Mouse (Mus musculus) lung, adult 18-20 months (tissue): ENCODE measurements at regions not wholly inside any gene's neighbourhood (a gene's known extent, or its start where the extent isn't known, plus 50 kb on each side); places are given as distances from the start of the nearest gene placed in this dataset.

Experiments used
- DNase-seq, 2 experiments: peaks; one replicate each; pipeline ENCODE4 v3.0.0; 2022; ENCODE audit warnings: mixed read lengths in 2 of 2

DNA sequence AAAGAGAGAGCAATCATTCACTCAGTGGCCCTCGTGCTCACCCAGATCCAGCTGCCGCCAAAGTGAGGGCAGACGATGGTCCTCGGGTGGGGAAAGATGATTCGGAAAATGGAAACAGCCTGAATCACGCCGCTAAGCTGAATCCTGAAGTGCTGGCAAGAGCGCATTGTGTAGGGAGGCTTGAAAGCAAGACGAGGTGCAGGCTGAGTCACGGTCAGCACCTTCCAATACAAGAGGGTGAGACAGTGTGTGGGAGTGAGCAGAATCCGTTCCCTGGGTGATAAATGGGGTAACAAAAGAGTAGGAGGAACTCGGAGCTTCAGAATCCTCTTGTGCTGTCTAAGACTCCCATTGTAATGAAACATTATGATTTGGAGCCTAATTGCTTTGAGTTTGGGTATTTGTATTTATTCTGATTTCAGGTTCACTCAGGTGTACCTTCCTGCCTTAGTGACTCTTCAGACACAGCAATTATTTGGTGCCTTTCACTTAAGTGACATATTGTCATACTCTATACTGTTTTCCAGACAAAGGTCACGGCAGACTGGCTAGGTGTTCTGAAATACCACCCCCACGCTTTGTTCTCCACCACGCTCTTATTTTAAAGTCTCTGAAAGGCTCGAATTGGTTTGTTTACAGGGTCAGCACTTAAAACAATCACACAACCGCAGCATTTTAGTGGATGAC, 70.0 kb downstream of the Mbip start:
- DNase-seq = peak; percentile 49 to 64

DNA sequence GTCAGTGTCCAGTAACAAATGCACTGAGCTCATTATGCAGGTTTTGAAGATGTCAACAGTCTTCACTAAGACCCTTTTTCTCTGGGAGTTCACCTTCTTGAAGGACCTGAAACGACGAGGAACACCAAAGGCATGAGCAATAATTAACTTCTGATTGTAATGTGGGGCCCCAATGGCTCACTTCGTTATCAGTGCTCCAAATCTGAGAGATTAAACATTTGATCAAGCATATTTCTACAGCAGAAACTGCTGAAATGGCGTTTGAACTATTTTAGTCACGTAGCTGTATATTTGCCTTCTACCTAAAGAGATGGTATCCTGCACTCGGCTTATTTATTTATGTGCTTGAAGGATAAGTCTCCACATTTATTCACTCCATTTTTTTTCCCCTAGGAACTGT, 80.6 kb downstream of the Mbip start:
- no peak for DNase-seq

DNA sequence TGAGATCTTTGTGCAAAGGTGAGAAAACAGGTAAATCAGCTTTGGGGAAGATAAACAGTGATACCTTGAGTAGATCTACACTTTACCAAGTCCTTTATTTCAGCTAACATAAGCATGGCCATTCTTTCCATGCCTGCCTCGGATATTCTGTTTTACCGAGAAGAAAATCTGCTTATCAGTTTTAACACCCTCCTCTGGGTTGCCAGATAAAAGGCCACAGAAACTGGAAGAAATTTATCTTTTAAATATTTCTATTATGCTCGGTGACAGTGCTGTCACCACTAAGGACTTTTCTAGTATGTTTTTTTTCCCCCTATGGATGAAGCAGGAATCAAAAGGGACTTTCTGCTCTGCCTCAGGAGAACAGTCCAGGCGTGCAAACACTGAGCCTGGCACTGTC, 84.2 kb downstream of the Mbip start:
- no peak for DNase-seq

DNA sequence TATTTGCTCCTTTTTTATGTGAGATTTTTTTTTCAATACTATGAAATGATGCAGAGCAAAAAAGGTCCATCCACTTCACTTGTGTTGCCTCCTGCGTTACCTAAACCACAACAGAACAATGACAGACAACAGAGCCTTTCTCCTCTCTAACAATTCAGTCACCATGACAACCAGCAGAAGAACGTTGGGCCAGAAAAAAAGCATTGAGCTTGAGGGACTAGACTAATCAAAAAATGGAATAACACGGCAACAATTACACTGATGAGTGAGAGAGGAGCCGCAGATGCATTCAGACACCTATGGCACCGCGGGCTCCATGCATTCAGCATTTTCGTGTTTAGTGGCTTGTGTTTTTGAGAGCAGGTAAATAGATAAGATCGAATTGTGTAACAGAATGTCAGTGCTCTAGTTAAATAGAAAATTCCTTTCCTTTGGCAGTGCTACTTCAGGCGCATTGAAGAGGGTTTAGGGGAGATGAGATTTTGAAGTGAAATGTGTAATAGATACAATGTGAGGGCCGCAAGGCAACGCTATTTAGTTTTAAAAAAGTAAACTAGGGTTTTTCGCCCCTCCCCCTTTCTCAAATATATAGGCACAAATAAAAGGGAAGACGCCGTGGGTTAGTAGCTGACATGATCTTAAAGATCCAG, 87.2 kb downstream of the Mbip start:
- DNase-seq = no peak

DNA sequence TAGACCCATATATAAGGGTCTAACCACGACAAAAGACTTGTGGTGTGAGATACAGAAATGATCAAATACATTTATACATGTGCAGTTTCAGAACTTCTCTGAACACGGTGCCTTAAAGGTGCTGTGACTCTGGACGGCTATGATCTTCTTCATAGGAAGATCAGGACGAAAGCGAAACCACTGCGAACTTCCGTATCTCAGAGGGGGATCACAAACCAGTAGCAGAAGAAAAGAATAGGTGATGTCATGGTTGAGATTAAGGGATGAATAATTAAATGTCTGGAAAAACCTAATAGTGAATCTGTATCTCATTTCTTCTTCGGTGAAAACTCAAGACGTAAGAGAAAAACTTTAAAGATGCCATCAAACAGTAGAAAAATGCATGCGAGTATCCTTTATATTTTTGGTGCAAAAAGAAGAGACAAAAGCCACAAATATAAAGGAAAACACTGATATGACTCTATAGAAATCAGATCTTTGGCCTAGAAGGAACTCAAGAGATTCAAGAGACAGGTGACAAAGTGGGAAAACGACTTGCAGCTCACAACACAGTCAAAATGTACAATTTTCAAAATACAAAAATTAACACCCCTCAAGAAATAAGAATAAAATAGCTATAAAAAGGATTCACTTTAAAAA, 89.3 kb downstream of the Mbip start:
- no peak for DNase-seq

DNA sequence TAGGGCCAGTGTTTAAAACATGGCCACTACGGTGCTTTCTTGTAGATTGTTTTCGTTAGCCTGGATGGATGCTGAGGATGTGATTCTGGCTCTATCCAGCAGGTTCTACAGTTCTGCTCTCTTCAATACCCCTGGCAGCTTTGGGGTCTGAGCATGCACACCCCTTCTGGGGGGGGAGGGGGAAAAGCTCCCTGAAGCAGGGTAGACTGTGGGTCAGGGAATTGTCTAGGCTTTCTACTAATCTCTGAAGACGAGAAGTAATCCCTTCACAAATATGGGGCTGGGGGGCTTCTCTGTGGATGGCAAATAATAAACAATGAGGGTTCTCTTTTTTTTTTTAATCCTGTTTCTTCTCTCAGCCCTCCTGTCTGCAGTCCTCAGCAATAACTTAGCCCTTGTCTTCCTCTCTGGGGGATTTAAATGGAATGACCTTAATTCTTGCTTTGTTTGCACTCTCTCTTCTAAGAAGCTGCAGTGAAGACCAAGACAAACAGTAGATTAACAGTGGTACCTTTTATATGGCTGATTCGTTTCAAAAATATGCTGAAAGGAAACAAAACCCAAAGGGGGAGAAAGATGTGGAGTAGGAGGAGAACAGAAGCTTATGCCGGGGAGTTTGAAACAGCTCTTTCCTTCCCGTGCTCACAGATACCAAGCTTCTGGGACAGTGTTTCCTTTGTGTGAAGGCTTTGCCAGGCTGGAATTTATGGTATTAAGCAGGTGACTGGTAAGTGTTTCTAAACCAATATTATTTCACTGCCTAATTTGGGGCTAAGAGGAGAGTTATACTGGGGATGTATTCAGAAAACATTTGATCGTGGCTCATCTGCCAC, 92.9 kb downstream of the Mbip start:
- DNase-seq = no peak

DNA sequence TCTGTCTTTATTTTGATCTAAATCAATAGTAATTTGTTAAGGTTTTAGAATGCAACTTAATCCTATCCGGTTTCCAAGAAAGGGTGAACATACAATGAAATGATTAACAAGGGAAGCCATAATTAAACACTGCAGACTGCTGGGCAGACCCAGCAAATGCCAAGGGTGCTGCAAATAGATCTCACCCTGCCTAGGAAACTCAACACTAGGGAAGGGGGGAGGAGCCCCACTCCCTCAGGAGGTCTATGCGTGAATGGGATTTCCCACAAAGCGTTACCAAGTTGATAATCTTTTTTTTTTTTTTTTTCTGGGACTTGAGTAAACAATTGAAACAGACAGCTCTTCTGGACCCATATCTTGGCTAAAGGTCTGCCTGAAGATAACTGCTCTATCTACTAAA, 95.4 kb downstream of the Mbip start:
- DNase-seq = no peak

DNA sequence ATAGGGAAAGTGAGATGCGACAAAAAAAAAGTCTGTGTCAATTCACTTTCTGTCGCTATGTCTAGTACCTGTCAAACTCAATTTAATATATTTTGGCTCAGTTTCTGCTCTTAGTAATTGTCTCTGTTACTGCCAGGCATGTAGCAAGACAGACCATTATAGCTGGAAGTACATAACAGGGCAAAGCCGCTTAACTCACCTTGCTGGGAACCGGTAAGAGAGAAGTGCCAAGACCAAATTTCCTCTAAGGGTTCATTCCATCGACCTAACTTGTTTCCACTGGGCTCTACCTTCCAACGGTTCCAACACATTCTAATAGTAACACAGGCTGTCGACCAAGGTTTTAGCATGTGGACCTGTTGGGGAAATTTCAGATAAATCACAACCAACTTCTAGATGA, 99.3 kb downstream of the Mbip start:
- DNase-seq = no peak

DNA sequence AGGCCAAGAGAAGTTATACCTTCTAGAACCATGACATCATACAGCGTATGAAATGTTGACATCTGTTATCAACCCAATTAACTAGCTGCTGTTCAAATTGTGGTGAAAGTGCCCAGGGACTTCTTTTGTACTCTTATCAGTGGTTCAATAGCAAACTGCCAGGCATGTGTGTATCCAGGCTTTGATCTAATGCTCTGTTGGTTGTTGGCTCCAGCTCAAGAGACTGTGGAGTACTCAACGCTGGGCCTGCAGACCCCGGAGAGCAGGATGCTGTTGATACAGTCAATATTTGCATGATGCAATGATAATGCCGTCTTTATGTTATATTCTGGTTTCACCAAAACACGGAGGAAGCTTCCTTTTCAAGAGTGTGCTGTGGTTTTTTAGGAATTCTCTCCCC, 102.9 kb downstream of the Mbip start:
- no peak for DNase-seq

DNA sequence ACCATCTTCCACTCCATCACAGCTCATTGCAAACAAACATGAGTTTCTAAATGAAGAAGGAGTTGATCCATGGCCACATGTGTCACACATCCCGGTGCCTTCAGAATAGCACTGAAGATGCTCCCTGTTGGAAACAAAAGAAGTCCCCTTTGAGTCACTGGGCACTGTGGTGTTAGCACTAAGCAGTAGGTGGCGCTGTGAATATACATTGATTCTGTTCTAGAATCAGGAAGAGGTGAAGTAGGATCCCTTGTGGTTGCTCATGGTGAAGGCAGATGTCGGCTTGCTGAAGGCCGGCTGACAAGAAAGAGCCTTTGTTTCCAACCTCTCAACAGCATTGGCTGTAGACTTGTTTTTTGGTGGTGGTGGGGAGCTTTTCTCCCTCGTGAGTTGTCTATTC, 104.0 kb downstream of the Mbip start:
- DNase-seq = peak; percentile 58 to 77

DNA sequence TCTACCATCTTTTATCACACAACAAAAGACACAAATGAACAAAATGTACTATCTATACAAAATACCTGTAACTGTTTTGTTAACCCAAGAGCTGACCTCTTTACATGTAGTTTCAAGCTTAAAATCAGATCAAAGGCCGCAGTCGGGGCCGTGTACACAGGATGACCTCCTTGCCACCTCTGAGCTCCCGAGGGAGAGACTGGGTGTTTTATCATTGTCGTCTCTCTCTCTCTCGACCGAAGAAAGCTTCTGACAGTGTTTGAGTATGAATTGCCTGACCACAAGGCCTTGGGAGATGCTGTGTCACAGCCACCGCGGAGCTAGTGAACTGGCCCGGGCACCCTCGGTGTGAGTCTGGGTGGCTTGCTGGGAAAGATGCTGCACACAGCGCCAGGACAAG, 105.5 kb downstream of the Mbip start:
- DNase-seq = no peak

DNA sequence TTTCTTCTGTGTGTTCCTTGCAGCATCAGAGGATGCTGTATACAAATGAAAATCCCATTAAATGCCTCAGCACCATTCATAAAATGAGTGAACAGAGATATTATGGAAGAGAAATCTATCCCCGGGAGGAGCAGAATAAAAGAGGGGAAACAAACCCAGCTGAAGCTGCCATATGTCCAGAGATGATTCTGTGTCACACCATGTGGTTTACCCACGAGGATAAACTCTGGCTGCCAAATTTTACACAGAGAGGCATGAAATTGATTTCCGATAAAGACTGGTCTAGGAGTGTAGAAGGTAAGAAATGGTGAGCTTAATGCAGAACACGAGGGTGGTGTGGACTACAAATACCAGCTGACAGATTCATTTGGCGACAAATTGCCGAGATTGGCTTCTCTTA, 111.1 kb downstream of the Mbip start:
- DNase-seq = no peak

DNA sequence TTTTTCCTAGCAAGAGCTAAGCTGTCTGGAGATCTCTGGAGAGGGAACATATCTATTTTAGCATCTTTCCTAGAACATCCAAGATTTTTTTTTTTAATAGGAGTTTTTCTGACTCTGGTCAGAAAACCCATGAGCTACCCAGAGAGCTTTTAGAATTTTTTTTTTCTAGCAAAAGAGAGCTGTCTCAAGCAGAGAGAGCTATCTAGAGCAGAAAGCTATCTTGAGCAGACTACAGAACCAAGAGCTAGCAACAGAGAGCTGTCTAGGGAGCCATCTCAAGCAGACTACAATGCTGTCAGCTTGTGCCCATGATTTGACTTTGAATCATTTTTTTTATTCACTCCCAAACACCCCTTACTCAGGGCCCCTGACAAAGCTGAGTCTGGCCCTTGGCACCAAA, 112.5 kb downstream of the Mbip start:
- DNase-seq = no peak

DNA sequence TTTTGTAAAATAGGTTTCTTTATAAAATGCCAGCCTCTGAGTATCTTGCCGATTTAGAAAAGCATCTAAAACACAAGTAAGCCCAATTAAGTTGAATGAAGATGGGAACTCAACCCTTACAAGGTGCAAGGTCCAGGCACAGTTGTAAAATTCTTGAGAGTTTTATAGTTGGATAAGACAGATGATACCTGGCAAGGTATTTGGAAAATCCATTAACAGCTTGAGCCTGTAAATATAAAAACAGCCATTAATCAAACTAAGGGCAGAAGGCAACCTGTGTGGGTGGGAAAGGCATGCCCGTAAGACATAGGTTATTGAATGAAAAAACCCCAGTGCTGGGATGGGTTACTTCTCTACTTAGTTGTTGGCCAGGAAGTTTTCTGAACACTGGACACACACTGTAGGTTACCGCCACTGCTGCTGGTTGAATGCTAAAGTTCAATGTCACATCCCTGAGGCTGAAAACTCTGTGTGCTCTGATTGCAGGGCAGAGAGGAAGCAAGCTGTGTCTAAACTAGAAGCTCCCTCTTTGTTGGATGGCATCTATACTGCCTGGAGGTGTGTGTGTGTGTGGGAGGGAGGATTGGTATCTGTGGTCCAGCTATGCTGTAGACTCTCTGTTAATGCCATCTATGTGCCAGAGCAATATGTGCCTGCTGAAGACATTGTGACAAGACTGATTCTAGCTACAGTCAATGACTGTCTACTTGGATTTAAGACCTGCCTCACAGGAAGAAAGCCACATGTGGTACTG, 121.4 kb downstream of the Mbip start:
- no peak for DNase-seq

DNA sequence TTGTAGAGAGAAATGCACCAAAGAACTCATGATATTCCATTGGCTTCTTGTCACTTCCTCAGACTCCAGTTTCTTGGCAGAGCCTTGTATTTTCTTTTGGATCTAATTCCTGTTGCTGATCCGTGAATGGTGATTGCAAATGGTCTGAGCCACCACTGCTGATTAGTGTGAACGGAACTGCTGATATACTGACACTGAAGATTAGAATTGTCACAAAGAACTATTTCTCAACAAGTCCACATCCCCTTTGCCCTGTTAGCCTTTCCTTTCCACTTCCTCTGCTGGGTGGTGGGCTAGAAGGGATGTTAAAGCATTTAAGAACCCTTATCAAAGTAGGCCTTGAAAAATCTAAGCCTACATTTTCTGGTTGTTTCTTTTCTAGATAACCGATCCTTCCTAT, 152.2 kb downstream of the Mbip start:
- no peak for DNase-seq

DNA sequence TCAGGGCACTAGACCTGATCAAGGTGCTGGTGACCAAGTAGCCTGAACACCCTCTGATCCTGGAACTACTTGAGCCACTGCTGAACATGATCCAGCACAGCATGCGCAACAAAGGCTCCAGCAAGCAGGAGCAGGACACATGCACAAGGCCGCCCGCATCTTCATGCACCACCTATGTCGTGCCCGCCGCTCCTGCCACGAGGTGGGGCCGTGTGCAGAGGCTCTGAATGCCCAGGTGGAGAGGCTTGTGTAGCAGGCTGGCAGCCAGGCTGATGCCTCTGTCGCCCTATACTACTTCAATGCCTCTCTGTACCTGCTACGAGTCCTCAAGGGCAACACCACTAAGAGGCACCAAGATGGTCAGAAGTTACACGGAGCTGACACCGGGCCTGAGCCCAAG, 156.1 kb downstream of the Mbip start:
- DNase-seq = no peak

DNA sequence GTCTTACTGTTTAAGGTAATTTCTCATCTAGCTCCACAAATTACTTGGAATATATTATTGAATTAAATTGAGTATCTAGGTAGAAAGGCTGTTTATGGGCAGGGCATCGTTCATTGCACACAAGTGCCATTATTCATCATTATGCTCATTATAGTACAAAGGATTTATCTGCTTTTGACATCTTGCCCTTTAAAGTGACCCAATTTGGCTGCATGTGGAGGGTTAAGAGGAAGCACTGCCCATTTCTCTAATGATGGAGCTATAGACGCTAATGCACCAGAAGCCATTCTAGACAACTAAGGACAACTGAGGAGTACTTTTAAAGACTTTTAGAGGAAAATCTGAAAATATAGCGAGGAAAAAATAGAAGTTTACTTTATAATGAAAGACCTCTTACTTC, 185.0 kb downstream of the Mbip start:
- no peak for DNase-seq

DNA sequence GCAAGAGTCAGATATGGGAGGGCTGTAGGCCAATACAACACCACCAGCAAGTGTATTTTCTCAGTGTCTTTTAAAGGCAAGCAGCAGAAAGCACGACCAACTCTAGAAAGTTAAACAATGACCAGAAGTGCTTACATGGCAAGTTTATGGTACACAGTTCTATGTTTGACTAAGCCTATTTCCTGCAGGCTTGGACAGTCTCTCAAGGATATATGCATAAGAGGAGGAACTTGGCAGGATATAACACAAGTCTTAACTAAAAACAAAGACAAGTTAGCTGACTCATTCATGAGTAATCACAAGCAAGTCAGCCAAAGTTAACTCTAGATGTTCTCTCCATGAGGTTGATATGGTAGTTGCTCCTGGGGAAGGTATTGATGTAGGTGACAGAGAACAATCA, 201.3 kb downstream of the Mbip start:
- no peak for DNase-seq

DNA sequence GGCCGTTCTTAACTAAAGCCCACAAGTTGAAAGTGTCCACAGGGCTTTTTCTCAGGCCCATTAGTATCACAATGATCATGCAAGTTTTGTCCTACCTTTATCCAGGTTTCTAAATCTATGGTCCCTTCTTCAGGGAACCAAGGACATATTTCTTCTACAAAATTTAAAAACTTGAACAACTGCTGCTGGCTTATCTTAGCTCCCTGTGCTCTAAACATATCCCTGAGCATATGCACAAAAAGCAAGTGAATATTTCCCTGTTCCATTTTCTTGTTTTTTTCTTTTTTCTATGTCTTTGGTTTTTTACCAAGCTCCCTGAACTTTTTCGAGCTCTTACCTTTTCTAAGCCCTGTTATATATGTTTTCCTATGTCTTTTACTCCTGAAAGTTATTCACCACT, 201.9 kb downstream of the Mbip start:
- DNase-seq = no peak

DNA sequence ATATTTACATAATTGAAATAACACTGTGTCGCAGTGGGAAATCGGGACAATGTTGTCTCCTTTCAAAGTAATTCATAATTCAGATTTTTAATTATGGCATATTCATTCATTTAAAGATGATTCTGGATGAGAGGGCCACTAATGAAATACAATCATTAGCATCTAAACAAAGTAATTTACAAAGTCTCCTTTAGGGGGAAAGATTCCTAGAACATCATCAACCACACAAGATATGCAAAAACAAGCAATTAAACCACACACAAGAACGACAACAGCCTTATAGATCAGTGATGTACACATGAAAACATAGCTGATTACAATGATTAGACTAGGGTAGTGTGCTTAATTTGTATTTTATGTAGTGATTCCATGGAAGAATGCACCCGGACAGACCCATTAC, 231.2 kb downstream of the Mbip start:
- no peak for DNase-seq

DNA sequence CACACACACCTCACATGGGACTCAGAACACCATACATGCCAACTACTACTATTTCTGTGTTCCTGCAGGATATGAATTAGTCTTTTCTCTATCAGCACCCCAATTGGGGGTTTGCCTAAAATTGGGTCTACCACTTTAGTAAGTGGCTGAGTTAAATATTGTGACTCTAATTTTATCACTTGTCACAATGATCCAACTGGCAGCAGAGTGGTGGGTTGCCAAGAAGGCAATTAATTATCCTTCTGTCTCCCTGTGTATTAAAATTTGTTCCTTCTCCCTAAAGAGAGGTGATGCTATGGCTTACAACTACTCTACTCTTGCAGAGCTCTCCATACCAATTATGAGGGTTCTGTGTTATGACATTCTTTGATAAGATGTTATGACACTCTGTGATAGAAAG, 245.3 kb downstream of the Brms1l start:
- DNase-seq = no peak

DNA sequence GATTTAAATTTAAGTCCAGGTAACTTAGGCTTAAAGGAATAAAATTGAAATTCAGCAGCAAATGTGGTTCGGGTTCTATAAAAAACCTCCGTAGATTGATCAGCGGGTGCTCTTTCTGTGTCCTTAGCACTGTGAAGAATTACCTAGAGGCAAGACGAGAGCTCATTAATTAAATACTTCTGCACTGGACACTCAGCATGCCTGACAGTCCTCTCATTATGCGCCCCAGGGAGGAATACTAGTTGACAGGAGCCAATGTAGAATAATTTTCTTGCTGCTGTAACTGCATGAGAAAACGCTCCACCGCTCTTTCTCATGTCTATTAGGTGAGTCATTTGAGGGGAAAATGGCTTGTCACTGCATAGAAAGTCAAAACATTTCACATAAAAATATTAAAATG, 228.1 kb downstream of the Brms1l start:
- no peak for DNase-seq

DNA sequence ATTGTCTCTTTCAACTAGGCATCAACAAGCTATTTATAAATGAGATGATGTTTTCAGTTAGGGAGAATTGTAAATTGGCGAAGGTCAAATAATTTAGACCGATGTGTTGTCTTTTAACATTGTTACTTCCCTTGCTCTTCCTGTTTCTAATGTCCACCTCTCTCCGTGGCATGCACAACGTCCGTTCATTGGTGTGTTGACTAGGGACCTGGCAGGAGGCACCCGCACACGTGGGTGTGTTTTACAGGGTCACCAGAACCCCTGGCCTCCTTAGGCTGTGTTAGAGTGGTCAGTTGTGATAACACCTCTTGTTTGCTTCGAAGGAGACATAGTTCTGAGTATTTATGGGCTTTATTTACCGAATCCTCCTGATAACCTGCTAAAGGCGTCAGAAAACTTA, 222.8 kb downstream of the Brms1l start:
- DNase-seq = no peak
